ENCODE assay signal across 9 mouse cellular contexts in genomic region chr4:129739111-129739645, GRCm38 (mm10). TPM values are rescaled to one million over a fixed set of nuclear protein-coding genes. Genes with fewer than 3 reads are reported as not detected.
DNase-seq lines count a peak whose midpoint lies in the region; ATAC-seq lines count a peak whose summit lies in the region.
"Had no signal": no experiment of that assay in that cellular context is flagged by ENCODE, and none has a peak within 500 bp of the region (broad histone marks: within the 10 kb centered on the region; RNA-seq: fewer than 3 reads in every experiment).

No protein-coding gene starts in this region.

- WGBS in kidney, embryonic 15.5 days: 68% methylated on average over 4 of the region's 4 CpGs
- WGBS in embryonic facial prominence, embryonic 13.5 days: 70% methylated on average over 4 of the region's 4 CpGs
- 78% methylated on average over 4 of the region's 4 CpGs for WGBS in hindbrain, embryonic 13.5 days
- WGBS in midbrain, embryonic 14.5 days: 77% methylated on average over 4 of the region's 4 CpGs

- DNase-seq in kidney, adult 11 months: no peak
- no peak for DNase-seq in midbrain, embryonic 14.5 days
- DNase-seq in cerebellum, postnatal 4 days (ENCODE audit: low spot score in 2 of 2): no peak
- DNase-seq in adrenal gland, adult 18-20 months (ENCODE audit: low spot score in 2 of 2): no peak
- no peak for DNase-seq in urinary bladder, postnatal 14 days (ENCODE audit: low spot score)

- peaks cover 29% of the 10 kb centered on the region for H3K4me1 ChIP-seq in kidney, embryonic 15.5 days
- peaks cover 35% of the 10 kb centered on the region for H3K4me1 ChIP-seq in embryonic facial prominence, embryonic 13.5 days
- H3K4me1 ChIP-seq in hindbrain, embryonic 13.5 days (replicated peaks): peaks cover 48% of the 10 kb centered on the region
- peaks cover 31% of the 10 kb centered on the region for H3K4me1 ChIP-seq in midbrain, embryonic 14.5 days (ENCODE audit: control insufficient read depth, insufficient read depth, low read length)

- no peak overlapping the region for H3K9ac ChIP-seq in kidney, embryonic 15.5 days
- no peak overlapping the region for H3K9ac ChIP-seq in embryonic facial prominence, embryonic 13.5 days
- peak overlapping the region; percentile 49; the same call in 1 of the 2 replicates for H3K9ac ChIP-seq in hindbrain, embryonic 13.5 days
- H3K9ac ChIP-seq in midbrain, embryonic 14.5 days (replicated peaks; ENCODE audit: low read length): no peak overlapping the region

- H3K4me3 ChIP-seq in kidney, embryonic 15.5 days (replicated peaks): peak overlapping the region; percentile 96; the same call in 1 of the 2 replicates
- H3K4me3 ChIP-seq in embryonic facial prominence, embryonic 13.5 days: peak overlapping the region; percentile 100
- H3K4me3 ChIP-seq in hindbrain, embryonic 13.5 days: peak overlapping the region; percentile 75
- peak overlapping the region; percentile 100 for H3K4me3 ChIP-seq in midbrain, embryonic 14.5 days (replicated peaks; ENCODE audit: low read depth, low read length)

- no peak for ATAC-seq in kidney, embryonic 15.5 days (replicated peaks; ENCODE audit: low FRiP score)
- no peak for ATAC-seq in embryonic facial prominence, embryonic 13.5 days (ENCODE audit: insufficient number of reproducible peaks, insufficient read depth, low FRiP score, low TSS enrichment, low read depth)
- no peak for ATAC-seq in hindbrain, embryonic 13.5 days (ENCODE audit: low FRiP score)
- no peak for ATAC-seq in midbrain, embryonic 14.5 days (ENCODE audit: low FRiP score, low TSS enrichment)
- ATAC-seq: Patski had no signal

- peak overlapping the region; percentile 65 for H3K4me2 ChIP-seq in kidney, embryonic 15.5 days
- H3K4me2 ChIP-seq in embryonic facial prominence, embryonic 13.5 days: peak overlapping the region; percentile 74
- peak overlapping the region; percentile 72 for H3K4me2 ChIP-seq in hindbrain, embryonic 13.5 days
- peak overlapping the region; percentile 71 for H3K4me2 ChIP-seq in midbrain, embryonic 14.5 days (ENCODE audit: low read length)

- 0 out of 2 replicates have a peak, but pooled peaks cover 8% of the 10 kb centered on the region for H3K36me3 ChIP-seq in kidney, embryonic 15.5 days
- peaks cover 5% of the 10 kb centered on the region; the same call in 1 of the 2 replicates for H3K36me3 ChIP-seq in embryonic facial prominence, embryonic 13.5 days
- no peaks in the 10 kb centered on the region for H3K36me3 ChIP-seq in hindbrain, embryonic 13.5 days
- H3K36me3 ChIP-seq in midbrain, embryonic 14.5 days (ENCODE audit: control insufficient read depth, insufficient read depth, low read length): 0 out of 2 replicates have a peak, but pooled peaks cover 4% of the 10 kb centered on the region

- no peaks in the 10 kb centered on the region for H3K27me3 ChIP-seq in kidney, embryonic 15.5 days
- no peaks in the 10 kb centered on the region for H3K27me3 ChIP-seq in embryonic facial prominence, embryonic 13.5 days
- H3K27me3 ChIP-seq in hindbrain, embryonic 13.5 days: no peaks in the 10 kb centered on the region
- no peaks in the 10 kb centered on the region for H3K27me3 ChIP-seq in midbrain, embryonic 14.5 days (ENCODE audit: control insufficient read depth, insufficient read depth, low read length)
- H3K27me3 ChIP-seq: Patski had no signal

- no peak overlapping the region for H3K27ac ChIP-seq in kidney, embryonic 15.5 days
- H3K27ac ChIP-seq in embryonic facial prominence, embryonic 13.5 days: no peak overlapping the region
- no peak overlapping the region for H3K27ac ChIP-seq in hindbrain, embryonic 13.5 days
- no peak overlapping the region for H3K27ac ChIP-seq in midbrain, embryonic 14.5 days (replicated peaks; ENCODE audit: low read depth, low read length)

- no peaks in the 10 kb centered on the region for H3K9me3 ChIP-seq in kidney, embryonic 15.5 days (replicated peaks)
- no peaks in the 10 kb centered on the region for H3K9me3 ChIP-seq in embryonic facial prominence, embryonic 13.5 days
- H3K9me3 ChIP-seq in hindbrain, embryonic 13.5 days: no peaks in the 10 kb centered on the region
- no peaks in the 10 kb centered on the region for H3K9me3 ChIP-seq in midbrain, embryonic 14.5 days (ENCODE audit: control insufficient read depth, low read length)

RNA-seq across cellular contexts. Expression of gene Khdrbs1, which starts 2.9 kb away (rescaled TPM):
- polyA plus RNA-seq in kidney, embryonic 15.5 days (2015; fragmentation: Nextera tagmentation; extraction: Ambion mirVana): 118 and 125 TPM in 2 replicates
- 143 and 152 TPM in 2 replicates for polyA plus RNA-seq in embryonic facial prominence, embryonic 13.5 days (2015; fragmentation: Nextera tagmentation; extraction: Ambion mirVana)
- polyA plus RNA-seq in hindbrain, embryonic 13.5 days (2015; fragmentation: Nextera tagmentation; extraction: Ambion mirVana): 157 TPM in 2 replicates
- 119 and 154 TPM in 2 replicates for polyA plus RNA-seq in midbrain, embryonic 14.5 days (2014; fragmentation: Nextera tagmentation; extraction: Ambion mirVana)
- total RNA-seq in adrenal gland, adult 18-20 months (2021): 10 to 100 TPM; 53.5 to 72.4 TPM

RNA-seq across cellular contexts. Expression of gene Tmem39b, which starts 42.5 kb away (rescaled TPM):
- polyA plus RNA-seq in kidney, embryonic 15.5 days (2015; fragmentation: Nextera tagmentation; extraction: Ambion mirVana): 20.2 and 21.6 TPM in 2 replicates
- 14.8 and 18.5 TPM in 2 replicates for polyA plus RNA-seq in embryonic facial prominence, embryonic 13.5 days (2015; fragmentation: Nextera tagmentation; extraction: Ambion mirVana)
- polyA plus RNA-seq in hindbrain, embryonic 13.5 days (2015; fragmentation: Nextera tagmentation; extraction: Ambion mirVana): 16.8 and 18.4 TPM in 2 replicates
- 43.5 and 48.6 TPM in 2 replicates for polyA plus RNA-seq in midbrain, embryonic 14.5 days (2014; fragmentation: Nextera tagmentation; extraction: Ambion mirVana)
- total RNA-seq in adrenal gland, adult 18-20 months (2021): 10 to 100 TPM; 11.7 to 13.0 TPM
